Mouse (Mus musculus): Measurements from ENCODE around the gene Fbn1. TPM values are rescaled to one million over a fixed set of nuclear protein-coding genes. Genes with fewer than 3 reads are reported as not detected.

Fbn1 gene
- total and polyA plus RNA-seq, 3 experiments = 0.04 to 0.17 (median 0.09) TPM

DNA sequence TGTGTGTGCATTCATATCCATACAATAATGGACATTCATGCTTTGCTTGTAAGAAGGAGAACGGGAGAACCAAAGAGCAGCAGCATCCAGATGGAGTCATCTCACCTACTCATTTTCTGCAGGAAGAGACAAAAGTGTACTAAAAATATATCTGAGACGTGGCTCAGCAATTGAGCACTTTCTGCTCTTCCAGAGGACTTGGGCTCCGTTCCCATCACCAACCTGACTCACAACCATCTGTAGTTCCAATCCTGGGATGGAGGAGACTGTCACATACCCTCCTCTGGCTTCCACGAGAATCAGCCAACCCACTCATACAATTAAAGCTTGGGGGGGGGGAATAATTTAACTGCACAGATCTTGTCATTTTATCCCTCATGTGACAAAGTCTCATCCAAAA lies 26.7 kb downstream of the Fbn1 start:
- no peaks in the 10 kb centered on the region for H3K27me3 ChIP-seq (replicated peaks)
- no peak overlapping the region for H3K27ac ChIP-seq (ENCODE audit: insufficient read depth, low read depth)
- no peaks in the 10 kb centered on the region for H3K9me3 ChIP-seq (replicated peaks; ENCODE audit: low read length)
- no peak overlapping the region for H3K4me3 ChIP-seq (replicated peaks in 1 of 3; ENCODE audit: low read depth in 2 of 3, low read length in 2 of 3, poor library complexity in 1 of 3)
- H3K9ac ChIP-seq (ENCODE audit: insufficient read depth, low read depth) = no peak overlapping the region
- no peaks in the 10 kb centered on the region for H3K36me3 ChIP-seq (replicated peaks in 1 of 2; ENCODE audit: control insufficient read depth in 1 of 2, insufficient read depth in 1 of 2, low read length in 1 of 2)
- H3K4me1 ChIP-seq (ENCODE audit: control insufficient read depth in 1 of 2, insufficient read depth in 2 of 2) = no peaks in the 10 kb centered on the region
- dilution Hi-C loops (cut with MboI; ENCODE audit: extremely low pct_ligation_motif_present, extremely low pct_unique_long_range_greater_than_20kb, low sequenced_read_pairs) (no loop called here), in situ Hi-C loops (cut with MboI; ENCODE audit: low pct_ligation_motif_present, low pct_unique_long_range_greater_than_20kb, low sequenced_read_pairs) (no loop called here)
- no peak overlapping the region for H3K4me2 ChIP-seq (ENCODE audit: insufficient read depth, low read depth, poor library complexity, severe bottlenecking)
- H3K79me2 ChIP-seq (replicated peaks; ENCODE audit: control insufficient read depth, extremely low read depth, insufficient read depth, poor library complexity, severe bottlenecking) = no peaks in the 10 kb centered on the region
- DNase-seq (ENCODE audit: extremely low read depth) = no peak
- TF ChIP-seq ETS1 (conservative IDR thresholded peaks at IDR 0.05; ENCODE audit: low read depth, low read length) (no peak), EP300 (IDR thresholded peaks at IDR 0.05; ENCODE audit: low read length) (no peak), SIN3A (IDR thresholded peaks at IDR 0.05; ENCODE audit: low read length) (no peak), HCFC1 (IDR thresholded peaks at IDR 0.05; ENCODE audit: low read depth, low read length) (no peak), JUN (IDR thresholded peaks at IDR 0.05; ENCODE audit: insufficient read depth, low read depth, low read length) (no peak), POLR2A (IDR thresholded peaks at IDR 0.05; ENCODE audit: low read depth, low read length) (no peak), JUND (conservative IDR thresholded peaks at IDR 0.05; ENCODE audit: low read depth, low read length) (no peak), GABPA (IDR thresholded peaks at IDR 0.05; ENCODE audit: insufficient replicate concordance, low read depth, low read length) (no peak), USF2 (conservative IDR thresholded peaks at IDR 0.05; ENCODE audit: low read depth, low read length) (no peak), MXI1 (IDR thresholded peaks at IDR 0.05; ENCODE audit: low read depth, low read length) (no peak), MAZ (IDR thresholded peaks at IDR 0.05; ENCODE audit: low read depth, low read length) (no peak), ELF1 (IDR thresholded peaks at IDR 0.05; ENCODE audit: low read depth, low read length) (no peak), RCOR1 (conservative IDR thresholded peaks at IDR 0.05; ENCODE audit: low read depth, low read length) (no peak), CHD1 (IDR thresholded peaks at IDR 0.05; ENCODE audit: low read depth, low read length) (no peak), MYC (IDR thresholded peaks at IDR 0.05; ENCODE audit: low read depth, low read length) (no peak), TBP (conservative IDR thresholded peaks at IDR 0.05; ENCODE audit: low read depth, low read length) (no peak), UBTF (IDR thresholded peaks at IDR 0.05; ENCODE audit: low read depth, low read length) (no peak), ZKSCAN1 (IDR thresholded peaks at IDR 0.05; ENCODE audit: borderline replicate concordance, low read depth, low read length) (no peak)

DNA sequence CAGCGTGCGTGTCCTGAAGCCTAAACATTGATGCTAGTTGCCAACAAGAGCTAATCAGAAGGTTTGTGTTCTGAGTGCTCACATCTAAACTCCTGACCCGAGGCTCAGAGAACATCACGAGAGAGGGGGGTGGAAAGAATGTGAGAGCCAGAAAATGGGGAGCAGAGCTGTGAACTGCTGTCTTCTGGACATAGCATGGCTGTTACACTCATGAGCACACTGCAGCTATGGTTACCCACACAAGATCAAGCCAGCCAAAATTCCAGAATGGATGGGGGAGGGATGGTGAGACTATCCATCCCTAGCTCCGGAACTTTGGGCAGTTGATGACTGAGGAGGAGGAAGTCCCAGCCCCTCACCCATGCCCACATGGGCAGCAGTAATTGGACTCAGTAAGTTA lies 27.7 kb downstream of the Fbn1 start:
- in situ Hi-C loops (cut with MboI; ENCODE audit: low pct_ligation_motif_present, low pct_unique_long_range_greater_than_20kb, low sequenced_read_pairs) (no loop called here), dilution Hi-C loops (cut with MboI; ENCODE audit: extremely low pct_ligation_motif_present, extremely low pct_unique_long_range_greater_than_20kb, low sequenced_read_pairs) (no loop called here)

More for the DNA sequence above, 27.7 kb downstream of the Fbn1 start:
- H3K36me3 ChIP-seq (replicated peaks in 1 of 2; ENCODE audit: control insufficient read depth in 1 of 2, insufficient read depth in 1 of 2, low read length in 1 of 2) = no peaks in the 10 kb centered on the region
- H3K27ac ChIP-seq (ENCODE audit: insufficient read depth, low read depth) = no peak overlapping the region
- DNase-seq (ENCODE audit: extremely low read depth) = no peak
- H3K9ac ChIP-seq (ENCODE audit: insufficient read depth, low read depth) = no peak overlapping the region
- H3K4me3 ChIP-seq (replicated peaks in 1 of 3; ENCODE audit: low read depth in 2 of 3, low read length in 2 of 3, poor library complexity in 1 of 3) = no peak overlapping the region
- H3K4me2 ChIP-seq (ENCODE audit: insufficient read depth, low read depth, poor library complexity, severe bottlenecking) = no peak overlapping the region
- H3K4me1 ChIP-seq (ENCODE audit: control insufficient read depth in 1 of 2, insufficient read depth in 2 of 2) = no peaks in the 10 kb centered on the region
- TF ChIP-seq CTCF (conservative IDR thresholded peaks at IDR 0.05 in 1 of 2, IDR thresholded peaks at IDR 0.05 in 1 of 2; ENCODE audit: low read depth in 2 of 2, low read length in 2 of 2) (no peak), ELF1 (IDR thresholded peaks at IDR 0.05; ENCODE audit: low read depth, low read length) (no peak), POLR2A (IDR thresholded peaks at IDR 0.05; ENCODE audit: low read depth, low read length) (no peak), POLR2AphosphoS2 (IDR thresholded peaks at IDR 0.05; ENCODE audit: low read depth, low read length) (no peak), IRF4 (IDR thresholded peaks at IDR 0.05; ENCODE audit: low read depth, low read length) (no peak), USF1 (IDR thresholded peaks at IDR 0.05; ENCODE audit: low read depth, low read length) (no peak), CHD2 (IDR thresholded peaks at IDR 0.05; ENCODE audit: low read length) (no peak), NRF1 (IDR thresholded peaks at IDR 0.05; ENCODE audit: low read depth, low read length) (no peak), E2F4 (IDR thresholded peaks at IDR 0.05; ENCODE audit: insufficient replicate concordance, low read depth, low read length) (no peak), ZNF384 (IDR thresholded peaks at IDR 0.05; ENCODE audit: low read depth, low read length) (no peak), USF2 (conservative IDR thresholded peaks at IDR 0.05; ENCODE audit: low read depth, low read length) (no peak), UBTF (IDR thresholded peaks at IDR 0.05; ENCODE audit: low read depth, low read length) (no peak), MAX (IDR thresholded peaks at IDR 0.05; ENCODE audit: low read length) (no peak), HCFC1 (IDR thresholded peaks at IDR 0.05; ENCODE audit: low read depth, low read length) (no peak), RCOR1 (conservative IDR thresholded peaks at IDR 0.05; ENCODE audit: low read depth, low read length) (no peak), CHD1 (IDR thresholded peaks at IDR 0.05; ENCODE audit: low read depth, low read length) (no peak), JUND (conservative IDR thresholded peaks at IDR 0.05; ENCODE audit: low read depth, low read length) (no peak)
- no peaks in the 10 kb centered on the region for H3K79me2 ChIP-seq (replicated peaks; ENCODE audit: control insufficient read depth, extremely low read depth, insufficient read depth, poor library complexity, severe bottlenecking)
- no peaks in the 10 kb centered on the region for H3K9me3 ChIP-seq (replicated peaks; ENCODE audit: low read length)
- H3K27me3 ChIP-seq (replicated peaks) = no peaks in the 10 kb centered on the region
